Mouse (Mus musculus) left cerebral cortex, adult 18-20 months (tissue): ENCODE data around the gene Tspan9. TPM values are rescaled to one million over a fixed set of nuclear protein-coding genes. Genes with fewer than 3 reads are reported as not detected.

ENCODE experiments used
- DNase-seq, 2 experiments: peaks; one replicate each; pipeline ENCODE4 v3.0.0; 2021 to 2022; ENCODE audit warnings: low spot score in 2 of 2, mixed read lengths in 1 of 2
- total RNA-seq, 2 experiments: library from RNA; stranded (reverse); gene quantifications; 2 replicates each; pipeline ENCODE4 v1.2.3; 2021

The Tspan9 gene
- total RNA-seq, 2 experiments from 2014 or later: 53.5 to 53.8 TPM

- DNase-seq: peak; percentile 71 to 82
Observed at GRCm38 (mm10) chr6:127989624-127990212, 153.7 kb downstream of the Tspan9 start.

GRCm38 (mm10) chr6:127988944-127989494 lies 154.4 kb downstream of the Tspan9 start:
- DNase-seq: no peak

- DNase-seq: no peak
Observed at GRCm38 (mm10) chr6:127987374-127987773, 156.0 kb downstream of the Tspan9 start.

DNA sequence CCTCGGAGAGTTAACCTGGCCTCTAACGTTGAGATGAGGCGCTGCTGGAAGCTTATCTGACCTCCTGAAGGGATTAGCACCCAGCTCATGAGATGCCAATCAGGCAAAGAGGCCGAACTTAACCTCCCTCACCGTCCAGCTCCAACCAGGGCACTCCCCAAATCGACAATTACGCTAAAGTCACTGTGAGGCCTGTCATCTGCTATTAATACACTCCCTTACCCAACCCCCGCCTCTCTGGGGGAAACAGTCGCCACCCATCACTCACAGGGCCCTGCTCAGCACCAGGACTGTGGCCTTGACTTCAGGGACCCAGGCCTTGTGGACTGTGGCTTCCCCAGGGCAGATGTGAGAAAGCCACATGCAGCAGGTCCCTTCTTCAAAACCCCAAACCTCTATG lies 157.0 kb downstream of the Tspan9 start:
- DNase-seq: no peak

GRCm38 (mm10) chr6:127981176-127981575 lies 162.2 kb downstream of the Tspan9 start:
- peak in 1 of 2 experiments; percentile 49 for DNase-seq

DNA sequence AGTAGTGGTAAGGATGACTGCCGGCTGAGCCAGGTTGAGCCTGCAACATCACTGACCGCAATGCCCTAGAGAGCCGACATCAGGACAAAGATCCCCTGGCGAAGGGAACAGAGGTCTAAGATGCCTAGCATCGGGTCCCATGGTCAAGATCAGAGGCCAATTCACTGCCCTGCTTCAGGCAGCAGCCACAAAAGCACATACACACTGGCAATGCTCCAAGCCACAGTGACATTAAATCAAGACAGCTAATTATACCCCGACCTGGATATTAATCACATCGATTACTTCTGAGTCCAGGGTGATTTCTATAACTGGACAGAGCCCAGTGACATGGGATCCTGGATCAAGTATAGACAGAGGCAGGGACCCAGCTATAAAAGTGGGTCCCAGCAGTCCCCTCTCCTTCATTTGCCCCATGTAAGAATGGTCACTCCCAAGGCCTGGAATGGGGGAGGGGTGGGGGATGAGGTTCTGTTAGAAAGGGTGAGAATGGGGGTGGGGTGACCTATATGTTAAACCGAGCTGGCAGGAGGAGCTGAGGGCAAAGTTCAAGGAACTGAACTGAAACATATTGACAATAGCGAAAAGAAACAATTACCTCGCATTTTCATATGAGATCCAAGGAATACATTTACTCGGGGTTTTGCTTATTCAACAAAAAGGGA lies 162.9 kb downstream of the Tspan9 start:
- no peak for DNase-seq

- DNase-seq: no peak
Observed at GRCm38 (mm10) chr6:127979831-127980230, 163.6 kb downstream of the Tspan9 start.

GRCm38 (mm10) chr6:127978941-127979340 lies 164.5 kb downstream of the Tspan9 start:
- no peak for DNase-seq

- no peak for DNase-seq
Observed at GRCm38 (mm10) chr6:127976695-127977094, 166.7 kb downstream of the Tspan9 start.

DNA sequence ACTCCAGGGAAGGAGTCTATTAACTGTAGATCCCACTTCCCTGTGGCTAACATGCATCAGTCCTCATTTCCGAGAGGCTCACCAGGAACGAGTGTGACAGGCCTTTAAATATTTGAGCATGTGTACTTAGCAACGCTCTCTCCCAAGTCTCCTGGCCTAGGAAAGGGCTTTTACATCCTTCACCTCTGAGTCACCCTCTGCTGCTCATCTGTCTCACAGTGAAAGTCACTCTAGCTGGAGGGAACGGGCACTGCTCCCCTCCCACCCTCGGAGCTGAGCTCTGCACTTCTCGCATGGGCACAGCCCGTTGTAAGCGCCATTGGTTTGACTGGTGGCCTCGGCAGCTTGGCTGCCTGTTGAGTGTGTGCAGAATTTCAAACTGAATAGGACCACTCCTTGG lies 169.4 kb downstream of the Tspan9 start:
- no peak for DNase-seq

- DNase-seq: no peak
Observed at GRCm38 (mm10) chr6:127973553-127973952, 169.8 kb downstream of the Tspan9 start.

GRCm38 (mm10) chr6:127971931-127972330 lies 171.5 kb downstream of the Tspan9 start:
- no peak for DNase-seq

GRCm38 (mm10) chr6:127970848-127971247 lies 172.5 kb downstream of the Tspan9 start:
- DNase-seq: no peak

- DNase-seq: peak; percentile 86 to 88
Observed at GRCm38 (mm10) chr6:127970120-127970519, 173.3 kb downstream of the Tspan9 start.

- no peak for DNase-seq
Observed at GRCm38 (mm10) chr6:127969709-127970108, 173.7 kb downstream of the Tspan9 start.

DNA sequence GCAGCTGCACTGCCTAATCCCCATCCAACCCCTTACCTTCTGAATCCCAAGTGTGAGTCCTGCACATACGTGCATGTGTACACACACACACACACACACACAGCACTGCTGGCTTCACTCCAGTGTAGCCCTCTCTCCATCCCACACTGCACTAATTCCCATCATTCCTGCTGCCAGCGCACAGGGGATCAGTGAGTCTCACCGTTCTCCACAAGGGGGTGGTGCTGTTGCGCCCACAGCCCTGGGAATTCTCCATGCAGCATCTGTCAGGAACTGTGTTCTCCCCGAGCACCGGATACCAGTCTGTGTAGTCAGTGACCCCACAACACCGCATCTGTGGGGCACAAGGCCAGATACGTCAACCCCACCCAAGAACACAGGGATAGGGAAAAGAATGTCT lies 177.9 kb downstream of the Tspan9 start:
- DNase-seq: peak; percentile 56 to 65

GRCm38 (mm10) chr6:127960203-127960602 lies 183.2 kb downstream of the Tspan9 start:
- no peak for DNase-seq

- DNase-seq: no peak
Observed at GRCm38 (mm10) chr6:127956172-127956571, 187.2 kb downstream of the Tspan9 start.

- no peak for DNase-seq
Observed at GRCm38 (mm10) chr6:127953071-127953470, 190.3 kb downstream of the Tspan9 start.

DNA sequence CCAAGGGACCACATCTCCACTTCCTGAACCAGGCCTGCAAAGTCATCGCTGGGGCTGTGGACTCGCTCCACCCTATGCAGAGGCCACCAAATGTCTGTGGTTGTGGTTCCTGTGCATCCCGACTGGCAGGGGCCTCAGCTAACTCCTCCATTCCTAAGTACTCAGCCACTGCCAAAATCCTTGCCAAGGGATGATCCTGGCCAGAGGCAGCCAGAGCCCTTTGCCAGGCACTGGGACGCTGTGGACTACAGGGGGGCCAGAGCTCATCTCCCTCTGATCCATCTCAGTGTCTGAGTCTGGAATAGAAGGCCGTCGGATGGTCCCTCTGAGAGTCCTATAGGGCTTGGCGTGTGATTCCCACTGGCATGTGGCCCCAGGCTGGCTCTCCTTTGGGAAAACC lies 193.5 kb downstream of the Tspan9 start:
- DNase-seq: no peak

GRCm38 (mm10) chr6:127948656-127949055 lies 194.7 kb downstream of the Tspan9 start:
- no peak for DNase-seq

DNA sequence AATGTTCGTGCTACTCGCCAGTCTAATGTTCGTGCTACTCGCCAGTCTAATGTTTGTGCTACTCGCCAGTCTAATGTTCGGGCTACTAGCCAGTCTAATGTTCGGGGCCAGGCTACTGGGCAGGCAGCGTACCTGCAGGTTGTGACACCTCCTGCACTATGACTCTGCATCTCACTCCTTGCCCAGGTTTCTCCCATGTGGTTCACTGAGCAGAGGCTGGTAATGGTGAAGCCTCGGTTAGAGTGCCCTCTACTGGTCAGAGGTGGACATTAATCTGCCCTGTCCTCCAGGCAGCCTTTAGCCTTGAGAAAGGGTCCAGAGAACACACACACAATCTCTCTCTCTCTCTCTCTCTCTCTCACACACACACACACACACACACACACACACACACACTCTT lies 197.7 kb downstream of the Tspan9 start:
- DNase-seq: peak; percentile 82 to 85

GRCm38 (mm10) chr6:127942421-127942820 lies 201.0 kb downstream of the Tspan9 start:
- DNase-seq: no peak
